Mouse (Mus musculus): Measurements from ENCODE around the gene Ahnak2. TPM values are rescaled to one million over a fixed set of nuclear protein-coding genes. Genes with fewer than 3 reads are reported as not detected.

Ahnak2 gene
- polyA plus RNA-seq, 1 experiment from 2014 or later: 0.84 TPM

DNA sequence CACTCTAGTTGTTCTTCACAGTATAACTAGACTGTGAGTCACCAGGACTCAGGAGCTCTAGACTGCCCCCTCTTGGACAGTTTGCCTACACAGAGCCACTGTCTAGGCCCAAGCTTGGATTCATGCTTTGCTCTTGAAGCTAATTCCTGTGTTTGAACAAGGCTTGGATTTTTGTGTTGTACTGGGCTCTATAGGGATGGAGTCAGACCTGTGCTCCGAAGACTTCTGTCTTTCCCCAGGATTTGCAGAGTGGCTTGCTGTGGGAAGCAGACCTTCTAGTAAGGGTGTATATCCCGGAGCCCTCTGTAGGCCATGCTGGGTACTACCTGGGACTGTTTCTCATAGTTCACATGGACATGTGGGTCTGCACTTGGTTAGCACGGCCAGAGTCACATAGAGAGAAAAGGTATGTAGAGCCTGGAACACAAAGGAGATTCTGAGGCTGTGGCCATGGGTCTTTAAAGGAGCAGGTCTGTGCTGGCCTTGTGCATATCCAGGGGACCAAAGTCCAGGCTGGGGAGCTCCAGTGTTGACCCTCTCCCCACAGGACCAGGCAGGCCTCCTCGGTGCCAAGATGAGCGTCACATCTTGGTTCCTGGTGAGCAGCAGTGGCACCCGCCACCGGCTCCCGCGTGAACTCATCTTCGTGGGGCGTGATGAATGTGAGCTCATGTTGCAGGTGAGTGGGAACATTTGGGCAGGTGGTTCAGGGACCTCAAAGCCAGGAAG, 78.2 kb downstream of the Ahnak2 start:
- no peaks in the 10 kb centered on the region for H3K9me3 ChIP-seq (ENCODE audit: control insufficient read depth, low read length)
- H3K9ac ChIP-seq (ENCODE audit: low read length): no peak overlapping the region
- no peak overlapping the region for H3K27ac ChIP-seq (ENCODE audit: low read length)
- 69% methylated on average over 11 of the region's 11 CpGs for WGBS
- H3K36me3 ChIP-seq (ENCODE audit: control insufficient read depth, insufficient read depth, low read length): no peaks in the 10 kb centered on the region
- no peak overlapping the region for H3K4me2 ChIP-seq (ENCODE audit: low read depth, low read length)
- no peak for ATAC-seq (ENCODE audit: low read depth)
- peaks cover 14% of the 10 kb centered on the region for H3K4me1 ChIP-seq (replicated peaks; ENCODE audit: control insufficient read depth, insufficient read depth, low read length)
- H3K27me3 ChIP-seq (ENCODE audit: control insufficient read depth, insufficient read depth, low read depth, low read length): peaks cover 5% of the 10 kb centered on the region; the same call in 1 of the 2 replicates
- H3K4me3 ChIP-seq (ENCODE audit: low read length): no peak overlapping the region

DNA sequence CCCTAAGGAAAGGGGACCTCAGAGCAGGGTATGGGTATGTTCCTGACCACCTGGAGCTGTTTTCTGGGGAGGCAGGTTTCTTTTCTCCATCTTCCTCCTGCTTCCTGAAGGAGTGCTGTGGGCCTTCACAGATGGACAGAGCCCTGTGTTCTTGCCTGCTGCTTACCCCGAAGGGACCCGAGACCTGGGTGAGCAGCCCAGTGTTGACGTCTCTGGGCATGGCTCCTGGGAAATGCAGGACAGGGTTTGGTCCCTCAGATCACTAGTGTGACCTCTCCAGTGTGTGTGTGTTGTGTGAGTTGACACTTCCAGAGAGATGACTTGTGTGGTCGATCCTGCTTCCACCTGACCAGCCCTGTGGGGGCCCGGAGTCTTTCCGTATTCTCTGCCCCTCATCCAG, 79.0 kb downstream of the Ahnak2 start:
- no peak overlapping the region for H3K27ac ChIP-seq (ENCODE audit: low read length)
- no peaks in the 10 kb centered on the region for H3K36me3 ChIP-seq (ENCODE audit: control insufficient read depth, insufficient read depth, low read length)
- H3K9ac ChIP-seq (ENCODE audit: low read length): peak overlapping the region; percentile 79
- 72% methylated on average over 6 of the region's 6 CpGs for WGBS
- H3K4me1 ChIP-seq (replicated peaks; ENCODE audit: control insufficient read depth, insufficient read depth, low read length): peaks cover 17% of the 10 kb centered on the region
- no peak for ATAC-seq (ENCODE audit: low read depth)
- H3K9me3 ChIP-seq (ENCODE audit: control insufficient read depth, low read length): no peaks in the 10 kb centered on the region
- H3K4me3 ChIP-seq (ENCODE audit: low read length): peak overlapping the region; percentile 74
- peak overlapping the region; percentile 88 for H3K4me2 ChIP-seq (ENCODE audit: low read depth, low read length)
- H3K27me3 ChIP-seq (ENCODE audit: control insufficient read depth, insufficient read depth, low read depth, low read length): peaks cover 5% of the 10 kb centered on the region; the same call in 1 of the 2 replicates

GRCm38 (mm10) chr12:112723028-112723330, 79.5 kb downstream of the Ahnak2 start:
- H3K9ac ChIP-seq (ENCODE audit: low read length): peak overlapping the region; percentile 79
- no peaks in the 10 kb centered on the region for H3K36me3 ChIP-seq (ENCODE audit: control insufficient read depth, insufficient read depth, low read length)
- peak overlapping the region; percentile 89; the same call in 1 of the 2 replicates for H3K27ac ChIP-seq (ENCODE audit: low read length)
- peak overlapping the region; percentile 74 for H3K4me3 ChIP-seq (ENCODE audit: low read length)
- H3K27me3 ChIP-seq (ENCODE audit: control insufficient read depth, insufficient read depth, low read depth, low read length): peaks cover 5% of the 10 kb centered on the region; the same call in 1 of the 2 replicates
- peaks cover 17% of the 10 kb centered on the region for H3K4me1 ChIP-seq (replicated peaks; ENCODE audit: control insufficient read depth, insufficient read depth, low read length)
- no peak for ATAC-seq (ENCODE audit: low read depth)
- WGBS: 5% methylated on average over 4 of the region's 5 CpGs
- peak overlapping the region; percentile 88 for H3K4me2 ChIP-seq (ENCODE audit: low read depth, low read length)
- no peaks in the 10 kb centered on the region for H3K9me3 ChIP-seq (ENCODE audit: control insufficient read depth, low read length)

GRCm38 (mm10) chr12:112722240-112723027, 80.0 kb downstream of the Ahnak2 start:
- Histone ChIP-seq H3K27me3 (ENCODE audit: control insufficient read depth, insufficient read depth, low read depth, low read length) (peaks cover 5% of the 10 kb centered on the region; the same call in 1 of the 2 replicates), H3K9ac (ENCODE audit: low read length) (peak overlapping the region; percentile 79), H3K36me3 (ENCODE audit: control insufficient read depth, insufficient read depth, low read length) (no peaks in the 10 kb centered on the region), H3K27ac (ENCODE audit: low read length) (peak overlapping the region; percentile 89), H3K9me3 (ENCODE audit: control insufficient read depth, low read length) (no peaks in the 10 kb centered on the region), H3K4me2 (ENCODE audit: low read depth, low read length) (peak overlapping the region; percentile 88), H3K4me3 (ENCODE audit: low read length) (peak overlapping the region; percentile 74), H3K4me1 (replicated peaks; ENCODE audit: control insufficient read depth, insufficient read depth, low read length) (peaks cover 17% of the 10 kb centered on the region)
- under 1% methylated on average over 36 of the region's 75 CpGs for WGBS
- peak; percentile 58 for ATAC-seq (ENCODE audit: low read depth)

Small RNA genes lying within 50 kb of the gene (microRNA-seq; reads per million reads assigned to microRNA genes)
- 0.59 reads per million for gene Mir6940

Other genes with a start within 250 kb of the Ahnak2 start
- 3.5 and 3.7 TPM in 2 replicates for gene Inf2, start 213.9 kb downstream of the Ahnak2 start, polyA plus RNA-seq (2015; fragmentation: Nextera tagmentation; extraction: Ambion mirVana)
- gene Adssl1, start 182.6 kb downstream of the Ahnak2 start, polyA plus RNA-seq (2015; fragmentation: Nextera tagmentation; extraction: Ambion mirVana): 9.4 and 10.3 TPM in 2 replicates
- gene Siva1, start 158.0 kb downstream of the Ahnak2 start, polyA plus RNA-seq (2015; fragmentation: Nextera tagmentation; extraction: Ambion mirVana): 181 and 206 TPM in 2 replicates
- gene Akt1, start 127.8 kb downstream of the Ahnak2 start, polyA plus RNA-seq (2015; fragmentation: Nextera tagmentation; extraction: Ambion mirVana): 42.4 and 43.5 TPM in 2 replicates
- gene Zbtb42, start 123.8 kb downstream of the Ahnak2 start, polyA plus RNA-seq (2015; fragmentation: Nextera tagmentation; extraction: Ambion mirVana): 11.1 and 11.3 TPM in 2 replicates
- 13.5 and 15.8 TPM in 2 replicates for gene Cep170b, start 82.2 kb downstream of the Ahnak2 start, polyA plus RNA-seq (2015; fragmentation: Nextera tagmentation; extraction: Ambion mirVana)
- gene Pld4, start 42.0 kb downstream of the Ahnak2 start, polyA plus RNA-seq (2015; fragmentation: Nextera tagmentation; extraction: Ambion mirVana): 15.0 and 20.3 TPM in 2 replicates
- gene Clba1, start 6.3 kb upstream of the Ahnak2 start, polyA plus RNA-seq (2015; fragmentation: Nextera tagmentation; extraction: Ambion mirVana): 9.2 and 9.5 TPM in 2 replicates
- gene Cdca4, start 26.8 kb upstream of the Ahnak2 start, polyA plus RNA-seq (2015; fragmentation: Nextera tagmentation; extraction: Ambion mirVana): 105 and 108 TPM in 2 replicates
- 0.15 and 0.73 TPM in 2 replicates for gene Gpr132, start 65.6 kb upstream of the Ahnak2 start, polyA plus RNA-seq (2015; fragmentation: Nextera tagmentation; extraction: Ambion mirVana)
- 5.6 and 6.5 TPM in 2 replicates for gene Jag2, start 127.1 kb upstream of the Ahnak2 start, polyA plus RNA-seq (2015; fragmentation: Nextera tagmentation; extraction: Ambion mirVana)
- gene Nudt14, start 139.5 kb upstream of the Ahnak2 start, polyA plus RNA-seq (2015; fragmentation: Nextera tagmentation; extraction: Ambion mirVana): 109 and 121 TPM in 2 replicates
- gene Btbd6, start 173.8 kb upstream of the Ahnak2 start, polyA plus RNA-seq (2015; fragmentation: Nextera tagmentation; extraction: Ambion mirVana): 23.8 and 26.2 TPM in 2 replicates
- 55.5 TPM in 2 replicates for gene Brf1, start 198.0 kb upstream of the Ahnak2 start, polyA plus RNA-seq (2015; fragmentation: Nextera tagmentation; extraction: Ambion mirVana)
- 10.5 and 12.2 TPM in 2 replicates for gene Pacs2, start 211.9 kb upstream of the Ahnak2 start, polyA plus RNA-seq (2015; fragmentation: Nextera tagmentation; extraction: Ambion mirVana)